Mouse (Mus musculus): Measurements from ENCODE around the gene Mphosph9.
"Not testable (repeated sequence)": the region's sequence is repeated elsewhere in the genome, so short reads cannot be mapped to it uniquely, and the experiment has no call there.

The Mphosph9 gene

GRCm38 (mm10) chr5:124327510-124328364, at the start of gene Mphosph9, which contains the start of gene 2810006K23Rik:
Gene Mphosph9, minus strand, starts transcription at chr5:124327972.
Gene 2810006K23Rik, plus strand, starts transcription at chr5:124328089.
- DNase-seq (ENCODE audit: inconsistent ontology term) = peak; percentile 100

GRCm38 (mm10) chr5:124377149-124377548, 49.4 kb upstream of the Mphosph9 start:
- DNase-seq (ENCODE audit: inconsistent ontology term) = no peak

GRCm38 (mm10) chr5:124376401-124376800, 48.6 kb upstream of the Mphosph9 start:
- no peak for DNase-seq (ENCODE audit: inconsistent ontology term)

- DNase-seq (ENCODE audit: inconsistent ontology term) = no peak
These were observed 46.5 kb upstream of the Mphosph9 start for GRCm38 (mm10) chr5:124374298-124374697.

- DNase-seq (ENCODE audit: inconsistent ontology term) = no peak
These were observed 38.9 kb upstream of the Mphosph9 start for GRCm38 (mm10) chr5:124366721-124367120.

GRCm38 (mm10) chr5:124365754-124366153, 38.0 kb upstream of the Mphosph9 start:
- no peak for DNase-seq (ENCODE audit: inconsistent ontology term)

GRCm38 (mm10) chr5:124364173-124364918, 36.6 kb upstream of the Mphosph9 start:
- DNase-seq (ENCODE audit: inconsistent ontology term) = no peak

GRCm38 (mm10) chr5:124362982-124363381, 35.2 kb upstream of the Mphosph9 start, which contains the start of gene Cdk2ap1:
Gene Cdk2ap1, minus strand, starts transcription at chr5:124363082.
- not testable (repeated sequence) for DNase-seq (ENCODE audit: inconsistent ontology term)

GRCm38 (mm10) chr5:124359641-124360040, 31.9 kb upstream of the Mphosph9 start:
- no peak for DNase-seq (ENCODE audit: inconsistent ontology term)

- DNase-seq (ENCODE audit: inconsistent ontology term) = no peak
These were observed 28.9 kb upstream of the Mphosph9 start for GRCm38 (mm10) chr5:124356695-124357094.

- DNase-seq (ENCODE audit: inconsistent ontology term) = no peak
These were observed 27.7 kb upstream of the Mphosph9 start for GRCm38 (mm10) chr5:124355425-124355959.

GRCm38 (mm10) chr5:124354574-124355424, 27.0 kb upstream of the Mphosph9 start:
- DNase-seq (ENCODE audit: inconsistent ontology term) = peak; percentile 63

GRCm38 (mm10) chr5:124353726-124354547, 26.2 kb upstream of the Mphosph9 start:
- peak; percentile 78 for DNase-seq (ENCODE audit: inconsistent ontology term)

- DNase-seq (ENCODE audit: inconsistent ontology term) = peak; percentile 26
These were observed 25.4 kb upstream of the Mphosph9 start for GRCm38 (mm10) chr5:124353011-124353725.

GRCm38 (mm10) chr5:124352141-124352920, 24.6 kb upstream of the Mphosph9 start:
- peak; percentile 97 for DNase-seq (ENCODE audit: inconsistent ontology term)

GRCm38 (mm10) chr5:124351604-124352003, 23.8 kb upstream of the Mphosph9 start:
- DNase-seq (ENCODE audit: inconsistent ontology term) = no peak

GRCm38 (mm10) chr5:124351111-124351560, 23.4 kb upstream of the Mphosph9 start:
- peak; percentile 96 for DNase-seq (ENCODE audit: inconsistent ontology term)

- DNase-seq (ENCODE audit: inconsistent ontology term) = no peak
These were observed 22.6 kb upstream of the Mphosph9 start for GRCm38 (mm10) chr5:124350350-124350749.

- DNase-seq (ENCODE audit: inconsistent ontology term) = no peak
These were observed 21.4 kb upstream of the Mphosph9 start for GRCm38 (mm10) chr5:124349196-124349595.
